Mouse (Mus musculus): Measurements from ENCODE around the gene Tspan6. TPM values are rescaled to one million over a fixed set of nuclear protein-coding genes. Genes with fewer than 3 reads are reported as not detected.
A peak's percentile ranks its signal among the peaks of the same experiment; 100 is the strongest.

Gene Tspan6
- polyA plus RNA-seq (2015; fragmentation: Nextera tagmentation; extraction: Ambion mirVana) = 79.2 and 83.7 TPM in 2 replicates

DNA sequence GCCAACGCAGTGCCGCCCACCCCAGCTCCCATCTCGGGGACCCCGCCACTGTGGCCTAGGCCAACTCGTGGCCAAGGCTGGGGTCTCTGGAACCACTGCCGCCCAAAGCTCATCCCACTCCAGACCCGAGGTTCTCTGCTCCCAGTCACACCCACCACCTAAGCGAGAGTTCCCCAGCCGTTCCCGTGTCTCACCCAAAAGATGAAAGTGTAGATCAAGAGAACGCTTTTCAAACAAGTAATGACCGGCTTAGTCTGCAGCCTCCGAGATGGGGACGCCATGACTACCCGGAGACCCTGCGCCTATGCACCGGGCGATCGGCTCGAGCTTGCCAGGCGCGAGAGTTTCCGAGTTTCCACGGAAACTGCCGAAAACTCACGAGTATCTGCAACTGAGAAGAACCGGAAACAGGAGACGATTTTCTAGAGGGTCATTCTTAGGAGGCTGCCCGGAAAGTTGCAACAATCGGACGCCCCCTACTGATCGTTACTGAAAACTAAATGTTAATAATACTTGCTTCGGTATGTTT is at the start of gene Tspan6:
Gene Tspan6, minus strand, starts transcription at position 416 of the 529 bp plus-strand sequence.
- H3K9ac ChIP-seq (ENCODE audit: low read length) = peak within 1 kb of the TSS; percentile 61
- ATAC-seq (ENCODE audit: low FRiP score, low TSS enrichment) (peak; percentile 79; the same call in 1 of the 2 replicates), DNase-seq (ENCODE audit: low spot score) (peak; percentile 69)
- no peak within 1 kb of the TSS for H3K27ac ChIP-seq (replicated peaks)
- TF ChIP-seq CTCF (IDR thresholded peaks at IDR 0.05; ENCODE audit: low read depth) (peak; percentile 66), EP300 (optimal IDR thresholded peaks at IDR 0.05) (no peak)
- H3K27me3 ChIP-seq (ENCODE audit: control insufficient read depth, insufficient read depth, low read length) = no peaks in the 10 kb centered on the region
- no peaks in the 10 kb centered on the region for H3K36me3 ChIP-seq (ENCODE audit: control insufficient read depth, insufficient read depth, low read length)
- H3K9me3 ChIP-seq (ENCODE audit: control insufficient read depth, low read length) = no peaks in the 10 kb centered on the region
- peak within 1 kb of the TSS; percentile 51 for H3K4me3 ChIP-seq (ENCODE audit: low read depth, low read length)
- peak within 1 kb of the TSS; percentile 62 for H3K4me2 ChIP-seq (replicated peaks; ENCODE audit: low read depth)
- no peaks in the 10 kb centered on the region for H3K4me1 ChIP-seq (replicated peaks; ENCODE audit: control insufficient read depth, insufficient read depth)
- 18% methylated on average over 33 of the region's 33 CpGs for WGBS

DNA sequence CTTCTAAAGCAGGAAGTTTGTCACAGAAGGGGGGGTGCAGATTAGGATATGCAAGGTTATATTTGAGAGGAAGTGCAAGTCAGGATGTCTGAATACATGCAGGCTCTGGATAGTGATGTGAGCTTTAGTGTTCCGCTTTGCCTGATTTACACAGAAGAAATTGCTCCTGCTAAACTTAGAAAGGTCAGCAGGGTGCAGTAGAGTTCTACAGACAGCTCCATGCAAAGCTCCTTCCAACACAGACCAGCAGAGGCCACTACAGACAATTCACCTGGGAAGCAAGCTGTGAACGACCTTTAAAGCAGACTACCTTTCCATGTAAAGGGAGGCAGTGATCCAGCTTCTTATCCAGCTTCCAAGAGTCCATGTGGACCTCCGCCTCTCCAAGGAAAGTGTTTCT is 49.2 kb upstream of the Tspan6 start:
- WGBS = 34% methylated on average over 3 of the region's 3 CpGs
- H3K4me3 ChIP-seq (ENCODE audit: low read depth, low read length) = no peak overlapping the region
- no peaks in the 10 kb centered on the region for H3K27me3 ChIP-seq (ENCODE audit: control insufficient read depth, insufficient read depth, low read length)
- no peak for TF ChIP-seq EP300 (optimal IDR thresholded peaks at IDR 0.05)
- peak; percentile 98 for TF ChIP-seq CTCF (IDR thresholded peaks at IDR 0.05; ENCODE audit: low read depth)
- H3K9ac ChIP-seq (ENCODE audit: low read length) = no peak overlapping the region
- H3K4me1 ChIP-seq (replicated peaks; ENCODE audit: control insufficient read depth, insufficient read depth) = no peaks in the 10 kb centered on the region
- ATAC-seq (ENCODE audit: low FRiP score, low TSS enrichment) (peak; percentile 74), DNase-seq (ENCODE audit: low spot score) (peak; percentile 53)
- H3K36me3 ChIP-seq (ENCODE audit: control insufficient read depth, insufficient read depth, low read length) = no peaks in the 10 kb centered on the region
- H3K4me2 ChIP-seq (replicated peaks; ENCODE audit: low read depth) = no peak overlapping the region
- no peaks in the 10 kb centered on the region for H3K9me3 ChIP-seq (ENCODE audit: control insufficient read depth, low read length)
- H3K27ac ChIP-seq (replicated peaks) = no peak overlapping the region

- no peaks in the 10 kb centered on the region for H3K9me3 ChIP-seq (ENCODE audit: control insufficient read depth, low read length)
- no peak overlapping the region for H3K4me3 ChIP-seq (ENCODE audit: low read depth, low read length)
- no peak overlapping the region for H3K9ac ChIP-seq (ENCODE audit: low read length)
- TF ChIP-seq CTCF (IDR thresholded peaks at IDR 0.05; ENCODE audit: low read depth) (no peak), EP300 (optimal IDR thresholded peaks at IDR 0.05) (no peak)
- no peaks in the 10 kb centered on the region for H3K4me1 ChIP-seq (replicated peaks; ENCODE audit: control insufficient read depth, insufficient read depth)
- DNase-seq (ENCODE audit: low spot score) (no peak), ATAC-seq (ENCODE audit: low FRiP score, low TSS enrichment) (no peak)
- H3K4me2 ChIP-seq (replicated peaks; ENCODE audit: low read depth) = no peak overlapping the region
- WGBS = 36% methylated on average over 1 of the region's 1 CpGs
- H3K27ac ChIP-seq (replicated peaks) = no peak overlapping the region
- no peaks in the 10 kb centered on the region for H3K36me3 ChIP-seq (ENCODE audit: control insufficient read depth, insufficient read depth, low read length)
- H3K27me3 ChIP-seq (ENCODE audit: control insufficient read depth, insufficient read depth, low read length) = no peaks in the 10 kb centered on the region
These were observed 41.3 kb upstream of the Tspan6 start for GRCm38 (mm10) chrX:133939561-133939960.

DNA sequence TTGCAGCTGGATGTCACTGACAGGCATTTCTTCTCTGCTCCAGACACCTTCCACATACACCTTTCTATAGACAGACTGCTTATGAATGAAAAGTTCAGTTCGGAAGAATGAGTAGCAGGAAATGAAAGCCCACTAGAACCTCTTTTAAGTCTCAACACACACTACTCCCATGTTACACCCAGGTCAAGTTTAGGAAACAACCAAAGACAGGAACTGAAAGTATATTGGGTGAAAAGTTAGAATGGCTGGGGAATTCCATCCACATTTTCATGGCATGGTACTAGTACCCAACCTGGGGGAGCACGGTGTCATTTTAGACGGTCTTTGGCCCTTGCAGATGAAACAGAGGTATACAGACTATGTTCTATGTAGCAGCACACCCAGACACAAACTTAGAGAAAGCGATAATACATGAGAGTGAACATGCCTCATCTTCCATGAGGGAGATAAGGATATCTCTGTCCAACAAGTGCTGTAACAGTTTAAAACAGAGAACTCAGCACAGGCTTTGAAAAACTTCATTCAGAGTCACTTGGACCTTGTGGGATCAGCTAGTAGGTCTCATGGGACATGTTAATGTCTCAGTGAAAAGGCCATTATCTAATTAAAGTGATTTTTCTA is 38.5 kb upstream of the Tspan6 start:
- Histone ChIP-seq H3K4me3 (ENCODE audit: low read depth, low read length) (no peak overlapping the region), H3K27ac (replicated peaks) (no peak overlapping the region), H3K9ac (ENCODE audit: low read length) (no peak overlapping the region), H3K9me3 (ENCODE audit: control insufficient read depth, low read length) (no peaks in the 10 kb centered on the region), H3K36me3 (ENCODE audit: control insufficient read depth, insufficient read depth, low read length) (no peaks in the 10 kb centered on the region), H3K27me3 (ENCODE audit: control insufficient read depth, insufficient read depth, low read length) (no peaks in the 10 kb centered on the region), H3K4me1 (replicated peaks; ENCODE audit: control insufficient read depth, insufficient read depth) (no peaks in the 10 kb centered on the region), H3K4me2 (replicated peaks; ENCODE audit: low read depth) (no peak overlapping the region)
- DNase-seq (ENCODE audit: low spot score) = no peak
- WGBS = 82% methylated on average over 4 of the region's 4 CpGs
- ATAC-seq (ENCODE audit: low FRiP score, low TSS enrichment) = no peak
- TF ChIP-seq EP300 (optimal IDR thresholded peaks at IDR 0.05) = no peak
- no peak for TF ChIP-seq CTCF (IDR thresholded peaks at IDR 0.05; ENCODE audit: low read depth)

GRCm38 (mm10) chrX:133931302-133932013 is 33.2 kb upstream of the Tspan6 start:
- no peaks in the 10 kb centered on the region for H3K9me3 ChIP-seq (ENCODE audit: control insufficient read depth, low read length)
- no peaks in the 10 kb centered on the region for H3K4me1 ChIP-seq (replicated peaks; ENCODE audit: control insufficient read depth, insufficient read depth)
- TF ChIP-seq CTCF (IDR thresholded peaks at IDR 0.05; ENCODE audit: low read depth) = peak; percentile 77
- TF ChIP-seq EP300 (optimal IDR thresholded peaks at IDR 0.05) = no peak
- H3K27ac ChIP-seq (replicated peaks) = no peak overlapping the region
- no peaks in the 10 kb centered on the region for H3K27me3 ChIP-seq (ENCODE audit: control insufficient read depth, insufficient read depth, low read length)
- WGBS = 51% methylated on average over 12 of the region's 12 CpGs
- ATAC-seq (ENCODE audit: low FRiP score, low TSS enrichment) = peak; percentile 71
- no peak overlapping the region for H3K9ac ChIP-seq (ENCODE audit: low read length)
- H3K4me2 ChIP-seq (replicated peaks; ENCODE audit: low read depth) = no peak overlapping the region
- H3K4me3 ChIP-seq (ENCODE audit: low read depth, low read length) = no peak overlapping the region
- peak; percentile 14 for DNase-seq (ENCODE audit: low spot score)
- no peaks in the 10 kb centered on the region for H3K36me3 ChIP-seq (ENCODE audit: control insufficient read depth, insufficient read depth, low read length)

GRCm38 (mm10) chrX:133926760-133927159 is 28.5 kb upstream of the Tspan6 start:
- H3K27me3 ChIP-seq (ENCODE audit: control insufficient read depth, insufficient read depth, low read length) = no peaks in the 10 kb centered on the region
- no peaks in the 10 kb centered on the region for H3K36me3 ChIP-seq (ENCODE audit: control insufficient read depth, insufficient read depth, low read length)
- no peak overlapping the region for H3K9ac ChIP-seq (ENCODE audit: low read length)
- H3K4me3 ChIP-seq (ENCODE audit: low read depth, low read length) = no peak overlapping the region
- H3K4me2 ChIP-seq (replicated peaks; ENCODE audit: low read depth) = no peak overlapping the region
- DNase-seq (ENCODE audit: low spot score) (no peak), ATAC-seq (ENCODE audit: low FRiP score, low TSS enrichment) (no peak)
- H3K9me3 ChIP-seq (ENCODE audit: control insufficient read depth, low read length) = no peaks in the 10 kb centered on the region
- no peak for TF ChIP-seq CTCF (IDR thresholded peaks at IDR 0.05; ENCODE audit: low read depth)
- no peak for TF ChIP-seq EP300 (optimal IDR thresholded peaks at IDR 0.05)
- 72% methylated on average over 5 of the region's 5 CpGs for WGBS
- no peaks in the 10 kb centered on the region for H3K4me1 ChIP-seq (replicated peaks; ENCODE audit: control insufficient read depth, insufficient read depth)
- no peak overlapping the region for H3K27ac ChIP-seq (replicated peaks)
